Mouse (Mus musculus): Measurements from ENCODE around the gene Gm10912. TPM values are rescaled to one million over a fixed set of nuclear protein-coding genes. Genes with fewer than 3 reads are reported as not detected.

Gene Gm10912
- polyA plus RNA-seq, 1 experiment, result 0.07 TPM

DNA sequence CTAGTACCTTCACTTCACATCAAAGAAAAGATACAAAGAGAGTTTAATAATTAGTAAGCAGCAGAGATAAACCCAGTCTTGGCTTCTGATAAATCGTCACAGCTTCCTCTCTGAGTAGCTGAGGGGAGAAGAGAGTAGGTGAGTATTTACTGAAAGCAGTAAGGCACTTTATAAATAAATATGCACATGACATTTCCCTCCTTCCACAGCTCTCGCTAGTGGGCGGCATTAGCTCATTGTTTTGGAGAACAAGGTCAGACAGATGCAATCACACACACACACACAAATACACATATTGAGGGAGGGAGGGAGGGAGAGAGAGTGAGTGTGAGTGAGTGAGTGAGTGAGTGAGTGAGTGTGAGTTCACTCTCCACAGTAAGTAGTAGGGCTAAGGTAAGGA lies 29.3 kb upstream of the Gm10912 start:
- H3K9me3 ChIP-seq, result no peaks in the 10 kb centered on the region
- peaks cover 20% of the 10 kb centered on the region for H3K4me1 ChIP-seq
- no peaks in the 10 kb centered on the region for H3K27me3 ChIP-seq (replicated peaks)
- no peak for TF ChIP-seq GATA1 (IDR thresholded peaks at IDR 0.05; ENCODE audit: borderline replicate concordance, low read length)
- no peak for TF ChIP-seq FLI1 (IDR thresholded peaks at IDR 0.05; ENCODE audit: low read length)
- H3K36me3 ChIP-seq (replicated peaks; ENCODE audit: low read length), result peaks cover 95% of the 10 kb centered on the region
- no peak overlapping the region for H3K4me3 ChIP-seq (replicated peaks)

DNA sequence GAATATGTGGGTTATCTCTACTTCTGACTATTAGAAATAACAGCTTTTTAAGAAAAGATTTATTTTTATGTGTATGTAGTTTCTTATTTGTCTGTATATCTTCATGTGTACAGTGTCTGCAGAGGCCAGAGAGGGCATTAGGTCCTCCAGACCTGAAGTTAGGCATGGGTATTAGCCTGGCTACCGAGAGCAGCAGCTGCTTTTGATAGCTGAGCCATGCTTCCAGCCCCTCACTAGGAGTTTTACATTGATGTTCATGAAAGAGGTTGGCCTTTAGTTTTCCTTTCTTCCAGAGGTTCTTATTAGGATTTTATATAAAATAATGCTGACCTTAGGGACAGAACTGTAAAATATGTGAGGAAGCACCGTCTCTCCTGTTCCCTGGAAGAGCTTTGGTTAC lies 27.4 kb upstream of the Gm10912 start:
- Histone ChIP-seq H3K36me3 (replicated peaks; ENCODE audit: low read length) (peaks cover 96% of the 10 kb centered on the region), H3K4me3 (replicated peaks) (no peak overlapping the region), H3K9me3 (no peaks in the 10 kb centered on the region), H3K4me1 (peaks cover 28% of the 10 kb centered on the region), H3K27me3 (replicated peaks) (no peaks in the 10 kb centered on the region)
- TF ChIP-seq FLI1 (IDR thresholded peaks at IDR 0.05; ENCODE audit: low read length) (no peak), GATA1 (IDR thresholded peaks at IDR 0.05; ENCODE audit: borderline replicate concordance, low read length) (no peak)

DNA sequence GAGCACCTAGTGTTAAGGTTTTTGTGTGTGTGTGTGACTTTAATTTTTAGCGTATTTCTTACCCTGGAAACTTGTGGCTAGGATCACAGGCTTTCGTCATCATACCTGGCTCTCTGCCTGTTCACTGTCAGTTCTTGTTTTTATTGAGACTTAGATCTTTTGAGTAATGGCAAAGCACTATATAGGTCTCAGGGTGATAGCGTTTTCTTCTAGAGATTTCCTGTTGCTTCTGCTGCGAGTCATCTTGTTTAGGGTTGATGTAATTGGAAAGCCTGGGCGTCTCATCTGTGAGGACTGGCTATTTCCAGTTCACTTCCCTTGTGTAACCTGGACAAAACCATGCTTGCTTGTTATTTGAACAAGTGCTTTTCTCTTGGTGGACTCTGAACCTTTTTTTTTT lies 24.0 kb upstream of the Gm10912 start:
- Histone ChIP-seq H3K4me3 (replicated peaks) (no peak overlapping the region), H3K9me3 (no peaks in the 10 kb centered on the region), H3K36me3 (replicated peaks; ENCODE audit: low read length) (peaks cover 94% of the 10 kb centered on the region), H3K27me3 (replicated peaks) (no peaks in the 10 kb centered on the region), H3K4me1 (peaks cover 24% of the 10 kb centered on the region)
- TF ChIP-seq GATA1 (IDR thresholded peaks at IDR 0.05; ENCODE audit: borderline replicate concordance, low read length) (no peak), FLI1 (IDR thresholded peaks at IDR 0.05; ENCODE audit: low read length) (no peak)

DNA sequence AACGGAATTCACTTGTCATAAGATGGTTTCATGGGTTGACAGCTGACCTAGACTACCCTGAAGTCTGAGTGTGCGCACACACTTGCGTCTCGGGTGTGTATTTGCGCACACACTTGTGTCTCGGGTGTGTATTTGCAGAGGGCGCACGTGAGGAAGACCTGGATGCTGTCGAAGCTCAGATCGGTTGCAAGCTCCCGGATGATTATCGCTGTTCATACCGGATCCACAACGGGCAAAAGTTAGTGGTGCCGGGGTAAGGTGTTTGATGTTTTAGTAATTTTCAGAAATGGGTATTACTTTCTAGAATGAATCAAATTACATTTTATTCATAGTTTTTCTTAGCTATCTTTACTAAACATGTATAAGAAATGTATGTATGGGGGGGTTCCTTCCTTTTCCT lies 22.9 kb upstream of the Gm10912 start:
- Histone ChIP-seq H3K4me1 (peaks cover 24% of the 10 kb centered on the region), H3K4me3 (replicated peaks) (no peak overlapping the region), H3K36me3 (replicated peaks; ENCODE audit: low read length) (peaks cover 87% of the 10 kb centered on the region), H3K27me3 (replicated peaks) (no peaks in the 10 kb centered on the region), H3K9me3 (no peaks in the 10 kb centered on the region)
- TF ChIP-seq GATA1 (IDR thresholded peaks at IDR 0.05; ENCODE audit: borderline replicate concordance, low read length) (no peak), FLI1 (IDR thresholded peaks at IDR 0.05; ENCODE audit: low read length) (no peak)

DNA sequence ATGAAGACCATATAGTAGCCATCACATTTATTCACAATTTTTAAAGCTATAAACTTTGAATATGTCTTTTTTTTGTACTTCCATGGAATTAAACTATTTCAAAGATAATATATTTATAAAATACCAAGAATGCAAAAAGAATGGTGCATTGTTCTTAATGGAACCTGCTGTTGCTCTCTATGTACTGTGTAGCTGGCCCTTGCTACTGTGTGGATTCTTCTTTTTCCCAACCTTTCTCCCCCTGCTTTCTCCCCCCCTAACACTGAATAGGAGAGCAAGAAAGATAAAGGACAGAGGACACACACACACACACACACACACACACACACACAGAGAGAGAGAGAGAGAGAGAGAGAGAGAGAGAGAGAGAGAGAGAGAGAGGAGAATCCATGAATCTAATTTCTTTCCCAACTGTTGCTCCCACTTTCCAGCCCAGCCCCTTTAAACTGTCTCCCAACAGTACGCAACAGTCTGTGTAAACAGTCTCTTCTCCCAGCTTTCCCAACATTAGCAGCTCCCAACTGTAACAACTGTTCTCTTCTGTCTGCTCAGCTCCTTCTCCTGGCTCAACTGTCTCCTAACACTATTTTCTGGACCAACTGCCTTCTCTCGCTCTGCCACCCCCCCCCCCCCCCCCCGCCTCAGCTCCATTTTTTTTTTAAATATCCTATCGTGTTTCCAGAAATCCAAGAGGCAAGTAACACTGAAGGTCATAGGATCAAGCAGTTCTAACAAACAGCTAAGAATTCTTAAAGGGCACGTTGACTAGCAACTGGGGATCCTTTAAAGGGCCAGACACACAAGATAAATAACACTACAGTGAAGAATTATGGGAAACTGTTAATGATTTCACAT lies 21.8 kb upstream of the Gm10912 start:
- Histone ChIP-seq H3K9me3 (no peaks in the 10 kb centered on the region), H3K4me3 (replicated peaks) (no peak overlapping the region), H3K4me1 (peaks cover 24% of the 10 kb centered on the region), H3K27me3 (replicated peaks) (no peaks in the 10 kb centered on the region), H3K36me3 (replicated peaks; ENCODE audit: low read length) (peaks cover 87% of the 10 kb centered on the region)
- TF ChIP-seq FLI1 (IDR thresholded peaks at IDR 0.05; ENCODE audit: low read length) (no peak), GATA1 (IDR thresholded peaks at IDR 0.05; ENCODE audit: borderline replicate concordance, low read length) (no peak)

DNA sequence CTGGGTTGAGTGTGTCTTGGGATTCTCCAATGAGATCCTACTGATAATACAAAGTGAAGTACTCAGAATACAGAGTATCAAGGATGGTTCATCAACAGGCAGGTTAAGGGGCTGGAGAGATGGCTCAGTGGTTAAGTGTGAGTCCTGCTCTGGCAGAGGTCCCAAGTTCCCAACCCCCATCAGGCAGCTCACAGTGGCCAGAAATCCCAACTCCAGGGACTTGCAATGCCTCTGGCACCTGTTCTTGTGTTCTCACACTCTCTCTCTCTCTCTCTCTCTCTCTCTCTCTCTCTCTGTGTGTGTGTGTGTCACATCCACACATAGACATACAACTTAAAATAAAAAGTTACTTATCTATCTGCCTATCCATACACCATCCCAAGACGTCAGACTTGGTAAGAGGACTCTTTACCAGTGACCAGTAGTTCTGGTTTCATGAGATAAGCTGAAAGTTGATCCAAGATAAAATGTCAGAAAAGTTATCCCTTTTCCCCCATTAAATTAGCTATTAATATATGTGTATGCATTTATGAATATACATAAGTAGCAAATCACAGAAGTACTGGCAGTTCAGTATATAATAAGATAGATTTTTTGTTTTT lies 21.0 kb upstream of the Gm10912 start:
- Histone ChIP-seq H3K27me3 (replicated peaks) (no peaks in the 10 kb centered on the region), H3K4me1 (peaks cover 24% of the 10 kb centered on the region), H3K4me3 (replicated peaks) (no peak overlapping the region), H3K9me3 (no peaks in the 10 kb centered on the region), H3K36me3 (replicated peaks; ENCODE audit: low read length) (peaks cover 87% of the 10 kb centered on the region)
- TF ChIP-seq FLI1 (IDR thresholded peaks at IDR 0.05; ENCODE audit: low read length) (no peak), GATA1 (IDR thresholded peaks at IDR 0.05; ENCODE audit: borderline replicate concordance, low read length) (no peak)

DNA sequence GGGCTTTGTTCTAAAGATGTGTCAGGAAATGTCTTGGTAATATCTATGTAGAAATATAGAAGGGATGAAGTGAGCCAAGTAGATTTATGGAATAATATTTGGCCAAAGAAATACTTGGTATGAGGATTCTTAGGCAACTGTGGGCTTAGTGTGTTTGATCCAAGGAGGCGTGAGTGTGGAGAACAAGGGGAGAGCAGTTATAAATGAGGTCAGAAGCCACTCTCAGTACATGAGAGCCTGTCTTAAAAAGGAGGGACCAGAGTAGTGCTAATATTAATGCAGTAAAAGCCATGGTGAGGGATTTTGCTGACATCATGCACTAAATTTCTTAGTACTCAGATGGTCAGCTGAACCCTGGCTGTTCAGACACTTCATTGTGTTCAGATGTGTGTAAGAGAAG lies 7.2 kb upstream of the Gm10912 start:
- no peaks in the 10 kb centered on the region for H3K9me3 ChIP-seq
- TF ChIP-seq FLI1 (IDR thresholded peaks at IDR 0.05; ENCODE audit: low read length) (no peak), GATA1 (IDR thresholded peaks at IDR 0.05; ENCODE audit: borderline replicate concordance, low read length) (no peak)
- H3K4me3 ChIP-seq (replicated peaks), result no peak overlapping the region
- no peaks in the 10 kb centered on the region for H3K27me3 ChIP-seq (replicated peaks)
- H3K4me1 ChIP-seq, result peaks cover 8% of the 10 kb centered on the region
- H3K36me3 ChIP-seq (replicated peaks; ENCODE audit: low read length), result peaks cover 87% of the 10 kb centered on the region

DNA sequence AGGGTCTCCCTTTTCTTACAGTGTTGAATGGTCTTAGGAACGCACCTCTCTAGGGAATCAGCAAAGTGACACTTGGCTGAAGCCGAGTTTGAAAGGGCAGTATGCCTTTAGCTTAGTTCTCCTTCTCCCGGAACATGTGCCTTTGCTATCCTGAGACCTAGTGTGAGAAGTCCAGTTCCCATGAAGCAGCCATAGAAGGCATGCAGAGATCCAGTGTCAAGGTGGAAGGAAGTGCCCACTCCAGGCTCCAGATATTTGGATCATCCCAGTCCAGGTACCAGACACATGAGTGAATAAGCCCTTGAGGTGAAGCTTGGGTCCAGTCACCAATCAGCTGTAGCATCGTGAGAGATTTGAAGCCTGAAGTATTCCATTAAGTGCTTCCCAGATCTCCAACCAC lies 6.7 kb upstream of the Gm10912 start:
- Histone ChIP-seq H3K9me3 (no peaks in the 10 kb centered on the region; the same call in 1 of the 2 replicates), H3K27me3 (replicated peaks) (no peaks in the 10 kb centered on the region), H3K4me3 (replicated peaks) (no peak overlapping the region), H3K36me3 (replicated peaks; ENCODE audit: low read length) (peaks cover 84% of the 10 kb centered on the region), H3K4me1 (peaks cover 8% of the 10 kb centered on the region)
- TF ChIP-seq FLI1 (IDR thresholded peaks at IDR 0.05; ENCODE audit: low read length), result no peak
- TF ChIP-seq GATA1 (IDR thresholded peaks at IDR 0.05; ENCODE audit: borderline replicate concordance, low read length), result no peak

DNA sequence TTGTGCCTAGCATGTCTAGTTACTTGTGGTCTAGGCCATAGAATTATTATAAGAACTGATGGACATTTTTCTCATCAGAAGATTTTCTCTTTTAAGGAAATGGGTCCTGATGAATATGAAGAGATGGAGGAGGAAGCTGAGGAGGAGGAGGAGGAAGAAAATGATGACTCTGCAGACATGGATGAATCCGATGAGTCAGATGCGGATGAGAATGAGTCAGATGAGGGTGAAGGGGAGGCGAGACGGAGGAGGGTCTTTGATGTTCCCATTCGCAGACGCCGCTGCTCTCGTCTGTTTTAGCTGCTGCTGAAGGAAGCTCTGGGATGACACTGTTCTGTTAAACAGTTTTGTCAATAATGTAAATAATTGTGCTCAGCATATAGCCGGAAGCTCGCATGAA lies 5.8 kb upstream of the Gm10912 start:
- Histone ChIP-seq H3K27me3 (replicated peaks) (no peaks in the 10 kb centered on the region), H3K36me3 (replicated peaks; ENCODE audit: low read length) (peaks cover 79% of the 10 kb centered on the region), H3K9me3 (no peaks in the 10 kb centered on the region; the same call in 1 of the 2 replicates), H3K4me1 (peaks cover 8% of the 10 kb centered on the region), H3K4me3 (replicated peaks) (no peak overlapping the region)
- TF ChIP-seq GATA1 (IDR thresholded peaks at IDR 0.05; ENCODE audit: borderline replicate concordance, low read length) (no peak), FLI1 (IDR thresholded peaks at IDR 0.05; ENCODE audit: low read length) (no peak)

DNA sequence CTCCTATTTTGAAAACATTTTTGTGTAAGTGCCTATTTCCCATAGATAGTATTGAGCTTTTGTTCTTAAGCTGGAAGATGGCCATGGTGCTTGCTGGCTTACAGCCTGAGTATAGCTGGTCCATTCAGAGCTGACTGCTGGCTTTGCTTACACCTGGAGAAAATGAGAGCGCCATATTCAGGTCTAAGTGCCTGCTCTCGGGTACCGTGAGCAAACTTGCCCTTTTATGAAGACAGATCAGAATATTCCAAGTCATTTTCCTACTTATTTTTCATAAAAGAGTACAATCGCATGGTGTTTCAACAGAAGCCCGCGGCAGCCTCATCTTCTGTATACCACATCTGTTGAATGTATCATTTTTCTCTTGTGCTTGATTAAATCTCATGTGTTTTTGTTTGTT lies 4.6 kb upstream of the Gm10912 start:
- H3K27me3 ChIP-seq (replicated peaks), result no peaks in the 10 kb centered on the region
- H3K4me1 ChIP-seq, result peaks cover 8% of the 10 kb centered on the region
- no peak overlapping the region for H3K4me3 ChIP-seq (replicated peaks)
- TF ChIP-seq GATA1 (IDR thresholded peaks at IDR 0.05; ENCODE audit: borderline replicate concordance, low read length) (no peak), FLI1 (IDR thresholded peaks at IDR 0.05; ENCODE audit: low read length) (no peak)
- peaks cover 67% of the 10 kb centered on the region for H3K36me3 ChIP-seq (replicated peaks; ENCODE audit: low read length)
- no peaks in the 10 kb centered on the region; the same call in 1 of the 2 replicates for H3K9me3 ChIP-seq
